Mouse (Mus musculus): ENCODE data around the gene Cd52. TPM values are rescaled to one million over a fixed set of nuclear protein-coding genes. Genes with fewer than 3 reads are reported as not detected.

The Cd52 gene
- polyA plus RNA-seq, 1 experiment from 2014 or later, result 18.9 TPM

DNA sequence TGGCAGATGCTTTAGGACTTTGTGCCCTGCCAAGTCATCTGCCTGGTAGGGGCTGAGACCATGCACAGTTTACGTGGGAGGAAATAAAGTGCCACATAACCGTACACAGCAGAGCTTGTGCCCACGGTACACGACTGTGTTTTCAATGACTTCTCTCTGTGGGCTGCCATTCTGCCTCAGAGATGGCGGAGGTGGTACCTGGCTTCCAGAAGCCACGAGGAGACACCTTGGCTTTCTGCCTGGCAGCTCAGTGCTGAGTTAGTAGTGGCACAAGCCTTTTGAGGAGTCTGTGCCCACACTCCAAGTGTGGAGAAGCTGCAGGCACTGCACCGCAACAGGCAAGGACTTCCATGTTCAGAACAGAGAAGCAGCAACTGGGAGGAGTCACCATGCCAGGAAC lies 12.8 kb upstream of the Cd52 start:
- H3K27ac ChIP-seq, result no peak overlapping the region
- WGBS, result 81% methylated on average over 7 of the region's 7 CpGs
- no peak for TF ChIP-seq CTCF (IDR thresholded peaks at IDR 0.05; ENCODE audit: low read depth)

DNA sequence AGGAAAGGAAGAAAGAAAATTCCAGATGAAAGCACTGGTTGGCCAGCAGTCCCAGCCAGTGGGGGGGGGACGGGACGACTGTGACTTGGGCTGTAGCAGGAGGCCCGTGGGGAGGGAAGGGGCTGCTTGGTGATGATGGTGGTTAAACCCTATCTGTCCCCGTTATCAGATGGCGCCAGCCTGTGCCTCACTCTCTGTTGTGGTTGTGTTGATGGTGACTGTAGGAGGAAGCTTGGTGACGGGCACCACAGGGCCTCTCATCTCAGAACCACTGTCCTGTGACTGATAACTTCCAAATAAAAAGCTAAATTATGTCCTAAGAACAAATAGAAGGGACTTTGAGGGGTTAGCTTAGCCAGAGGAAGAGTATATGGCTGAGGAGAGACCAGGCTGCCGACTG lies 11.2 kb upstream of the Cd52 start:
- 66% methylated on average over 7 of the region's 7 CpGs for WGBS
- Histone ChIP-seq H3K9me3 (replicated peaks; ENCODE audit: low read length) (no peaks in the 10 kb centered on the region), H3K27me3 (ENCODE audit: insufficient read depth, low read length) (no peaks in the 10 kb centered on the region), H3K4me1 (replicated peaks; ENCODE audit: insufficient read depth, low read length) (no peaks in the 10 kb centered on the region), H3K36me3 (ENCODE audit: insufficient read depth, low read length) (no peaks in the 10 kb centered on the region), H3K27ac (no peak overlapping the region), H3K4me3 (replicated peaks; ENCODE audit: low read depth, low read length) (no peak overlapping the region), H3K4me2 (ENCODE audit: low read length) (no peak overlapping the region), H3K9ac (ENCODE audit: low read depth, low read length) (no peak overlapping the region)
- no peak for TF ChIP-seq CTCF (IDR thresholded peaks at IDR 0.05; ENCODE audit: low read depth)
- ATAC-seq (replicated peaks; ENCODE audit: low FRiP score, low read depth), result no peak
- no peak for DNase-seq (ENCODE audit: low spot score)

More for the DNA sequence above, 12.8 kb upstream of the Cd52 start:
- Histone ChIP-seq H3K4me1 (replicated peaks; ENCODE audit: insufficient read depth, low read length) (no peaks in the 10 kb centered on the region), H3K9ac (ENCODE audit: low read depth, low read length) (no peak overlapping the region), H3K4me2 (ENCODE audit: low read length) (no peak overlapping the region), H3K27me3 (ENCODE audit: insufficient read depth, low read length) (no peaks in the 10 kb centered on the region), H3K9me3 (replicated peaks; ENCODE audit: low read length) (no peaks in the 10 kb centered on the region), H3K4me3 (replicated peaks; ENCODE audit: low read depth, low read length) (no peak overlapping the region), H3K36me3 (ENCODE audit: insufficient read depth, low read length) (no peaks in the 10 kb centered on the region)
- DNase-seq (ENCODE audit: low spot score) (no peak), ATAC-seq (replicated peaks; ENCODE audit: low FRiP score, low read depth) (no peak)

DNA sequence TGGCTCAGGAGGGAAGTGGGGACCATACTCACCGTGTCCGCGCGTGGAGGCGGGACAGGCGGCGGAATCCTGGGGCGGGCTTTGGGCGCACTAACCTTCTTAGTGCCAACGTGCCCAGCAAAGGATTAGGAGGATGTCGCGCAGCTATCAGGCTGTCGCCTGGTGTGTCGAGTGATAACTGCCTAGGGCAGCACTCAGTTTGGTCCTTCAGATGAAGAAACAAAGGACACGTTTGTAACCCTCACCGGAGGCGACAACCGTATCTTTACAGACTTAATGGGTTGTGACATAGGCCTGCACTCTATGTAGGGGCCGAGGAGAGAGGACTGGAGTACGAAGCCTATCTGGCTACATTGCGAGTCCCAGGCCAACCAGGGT lies 7.8 kb upstream of the Cd52 start:
- TF ChIP-seq CTCF (IDR thresholded peaks at IDR 0.05; ENCODE audit: low read depth), result no peak
- Histone ChIP-seq H3K36me3 (ENCODE audit: insufficient read depth, low read length) (no peaks in the 10 kb centered on the region), H3K9me3 (replicated peaks; ENCODE audit: low read length) (no peaks in the 10 kb centered on the region), H3K4me3 (replicated peaks; ENCODE audit: low read depth, low read length) (peak overlapping the region; percentile 68), H3K4me1 (replicated peaks; ENCODE audit: insufficient read depth, low read length) (no peaks in the 10 kb centered on the region), H3K9ac (ENCODE audit: low read depth, low read length) (peak overlapping the region; percentile 47), H3K27ac (no peak overlapping the region), H3K27me3 (ENCODE audit: insufficient read depth, low read length) (no peaks in the 10 kb centered on the region), H3K4me2 (ENCODE audit: low read length) (peak overlapping the region; percentile 76)
- 4% methylated on average over 21 of the region's 21 CpGs for WGBS
- no peak for DNase-seq (ENCODE audit: low spot score)
- peak; percentile 12; the same call in 1 of the 2 replicates for ATAC-seq (replicated peaks; ENCODE audit: low FRiP score, low read depth)

DNA sequence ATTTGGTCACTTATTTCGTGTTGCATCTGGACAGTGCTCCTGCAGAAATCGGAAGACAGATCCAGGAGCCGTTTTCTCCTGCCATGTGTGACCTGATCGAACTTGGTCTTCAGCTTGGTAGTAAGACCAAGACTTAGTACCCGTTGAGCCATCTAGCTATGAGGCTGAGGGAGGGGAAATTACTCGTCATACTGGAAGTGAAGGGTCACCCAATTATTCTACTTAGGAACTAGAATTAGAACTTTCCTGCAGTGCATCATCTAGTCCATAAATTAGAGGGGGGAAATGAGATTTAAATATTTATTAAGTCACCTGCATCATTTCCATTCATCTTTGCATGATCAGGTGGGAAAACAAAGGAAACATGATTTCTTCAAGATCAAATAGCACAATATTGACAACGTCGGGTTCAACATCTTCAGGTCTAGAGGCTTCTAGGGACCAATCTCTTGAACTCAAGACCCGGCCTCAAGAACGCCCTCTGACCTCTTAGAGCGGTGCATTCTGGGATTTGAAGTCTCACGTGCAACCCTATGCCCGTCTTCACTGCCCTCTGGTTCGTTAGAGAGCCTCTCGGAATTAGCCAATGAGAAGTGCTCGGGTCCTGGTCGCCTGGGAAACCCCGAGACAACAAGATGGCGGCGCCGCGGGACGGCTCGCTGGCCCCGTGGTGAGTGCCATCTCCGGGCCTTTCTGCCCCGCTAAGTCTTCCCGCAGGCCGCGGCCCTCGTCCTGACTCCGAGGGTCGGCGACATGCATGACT lies 7.3 kb upstream of the Cd52 start, which contains the start of gene Ubxn11:
Ubxn11 (plus strand) TSS at position 592 of the 763 bp plus-strand sequence.
- Histone ChIP-seq H3K27me3 (ENCODE audit: insufficient read depth, low read length) (no peaks in the 10 kb centered on the region), H3K27ac (no peak within 1 kb of the TSS), H3K4me2 (ENCODE audit: low read length) (peak within 1 kb of the TSS; percentile 76), H3K9me3 (replicated peaks; ENCODE audit: low read length) (no peaks in the 10 kb centered on the region), H3K9ac (ENCODE audit: low read depth, low read length) (peak within 1 kb of the TSS; percentile 47), H3K4me1 (replicated peaks; ENCODE audit: insufficient read depth, low read length) (no peaks in the 10 kb centered on the region), H3K4me3 (replicated peaks; ENCODE audit: low read depth, low read length) (peak within 1 kb of the TSS; percentile 68), H3K36me3 (ENCODE audit: insufficient read depth, low read length) (no peaks in the 10 kb centered on the region)
- TF ChIP-seq CTCF (IDR thresholded peaks at IDR 0.05; ENCODE audit: low read depth), result no peak
- WGBS, result 17% methylated on average over 34 of the region's 34 CpGs
- peak; percentile 94 for DNase-seq (ENCODE audit: low spot score)
- ATAC-seq (replicated peaks; ENCODE audit: low FRiP score, low read depth), result peak; percentile 93

DNA sequence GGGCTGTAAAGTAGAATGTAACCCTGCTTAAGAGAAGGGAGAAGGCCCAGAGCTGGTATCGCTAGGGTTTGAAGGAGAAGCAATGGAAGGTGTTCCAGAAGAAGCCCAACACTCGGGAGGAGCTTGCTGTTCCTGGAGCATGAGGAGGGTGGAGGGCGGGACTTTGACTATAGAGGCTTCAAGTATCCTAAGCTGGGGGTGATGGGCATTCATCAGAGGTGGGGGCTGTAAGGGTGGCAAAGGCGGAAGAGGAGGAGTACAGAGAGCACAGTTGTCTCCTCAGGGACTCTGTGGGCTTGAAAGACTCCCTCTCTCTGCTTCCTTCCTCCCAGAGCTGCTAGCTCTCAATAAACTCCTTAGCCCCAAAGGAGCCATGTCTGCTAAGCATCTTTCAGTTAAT lies 5.4 kb upstream of the Cd52 start:
- no peak overlapping the region for H3K9ac ChIP-seq (ENCODE audit: low read depth, low read length)
- TF ChIP-seq CTCF (IDR thresholded peaks at IDR 0.05; ENCODE audit: low read depth), result no peak
- no peaks in the 10 kb centered on the region for H3K4me1 ChIP-seq (replicated peaks; ENCODE audit: insufficient read depth, low read length)
- 77% methylated on average over 4 of the region's 4 CpGs for WGBS
- H3K9me3 ChIP-seq (replicated peaks; ENCODE audit: low read length), result no peaks in the 10 kb centered on the region
- H3K27ac ChIP-seq, result no peak overlapping the region
- H3K36me3 ChIP-seq (ENCODE audit: insufficient read depth, low read length), result no peaks in the 10 kb centered on the region
- no peak overlapping the region for H3K4me3 ChIP-seq (replicated peaks; ENCODE audit: low read depth, low read length)
- DNase-seq (ENCODE audit: low spot score) (no peak), ATAC-seq (replicated peaks; ENCODE audit: low FRiP score, low read depth) (no peak)
- no peaks in the 10 kb centered on the region for H3K27me3 ChIP-seq (ENCODE audit: insufficient read depth, low read length)
- H3K4me2 ChIP-seq (ENCODE audit: low read length), result no peak overlapping the region

DNA sequence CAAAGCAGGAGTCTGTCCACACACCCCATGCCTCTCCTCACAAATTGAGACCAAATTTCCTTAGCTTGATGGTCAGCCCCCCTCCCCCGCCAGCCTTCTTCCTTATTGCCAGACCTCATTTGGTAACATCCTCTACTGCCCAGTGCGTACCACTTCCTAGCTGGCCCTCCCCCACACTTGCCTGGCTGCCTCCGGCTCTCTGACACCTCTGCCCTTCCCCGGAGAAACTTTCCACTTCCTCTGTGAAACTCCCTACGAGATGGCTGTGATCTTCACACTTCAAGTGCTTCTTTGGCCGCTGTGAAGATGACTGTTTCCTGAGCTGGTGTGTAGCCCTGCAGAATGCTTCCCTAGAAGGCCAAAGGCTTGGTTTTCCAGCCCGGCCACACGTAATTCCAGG lies 3.7 kb upstream of the Cd52 start:
- Histone ChIP-seq H3K4me3 (replicated peaks; ENCODE audit: low read depth, low read length) (no peak overlapping the region), H3K9ac (ENCODE audit: low read depth, low read length) (no peak overlapping the region), H3K4me1 (replicated peaks; ENCODE audit: insufficient read depth, low read length) (no peaks in the 10 kb centered on the region), H3K9me3 (replicated peaks; ENCODE audit: low read length) (no peaks in the 10 kb centered on the region), H3K36me3 (ENCODE audit: insufficient read depth, low read length) (no peaks in the 10 kb centered on the region), H3K27me3 (ENCODE audit: insufficient read depth, low read length) (no peaks in the 10 kb centered on the region), H3K4me2 (ENCODE audit: low read length) (no peak overlapping the region), H3K27ac (no peak overlapping the region)
- DNase-seq (ENCODE audit: low spot score) (peak; percentile 62), ATAC-seq (replicated peaks; ENCODE audit: low FRiP score, low read depth) (no peak; the same call in 1 of the 2 replicates)
- WGBS, result 15% methylated on average over 8 of the region's 8 CpGs
- TF ChIP-seq CTCF (IDR thresholded peaks at IDR 0.05; ENCODE audit: low read depth), result no peak

Measured in kidney, postnatal 0 days (tissue).